Mouse (Mus musculus) large intestine, adult 2 months (tissue): ENCODE results near the gene Tagap1. TPM values are rescaled to one million over a fixed set of nuclear protein-coding genes. Genes with fewer than 3 reads are reported as not detected.

ENCODE experiments used
- polyA plus RNA-seq: library from polyadenylated mRNA; depleted of rRNA; stranded (reverse); fragments of >200 nt; gene quantifications from 2 replicates; pipeline ENCODE4 v1.2.3, GENCODE M21; 2012; rRNA removed

The Tagap1 gene
- polyA plus RNA-seq, 1 experiment = 14.0 TPM

Other genes with a start within 250 kb of the Tagap1 start
- gene Ezr, start 178.4 kb downstream of the Tagap1 start, polyA plus RNA-seq = 148 and 317 TPM in 2 replicates
- gene Rsph3b, start 12.5 kb downstream of the Tagap1 start, polyA plus RNA-seq = 18.0 and 22.7 TPM in 2 replicates
- gene Rnaset2b, start 9.5 kb upstream of the Tagap1 start, polyA plus RNA-seq = 154 and 164 TPM in 2 replicates
- gene Gm49721, start 17.7 kb upstream of the Tagap1 start, polyA plus RNA-seq = 0.42 and 0.74 TPM in 2 replicates
- not detected in 2 replicates for gene Gm1604a, start 64.4 kb upstream of the Tagap1 start, polyA plus RNA-seq
- gene Rps6ka2, start 209.0 kb upstream of the Tagap1 start, polyA plus RNA-seq = 2.3 and 2.9 TPM in 2 replicates